Mouse (Mus musculus) embryonic facial prominence, embryonic 12.5 days (tissue): ENCODE measurements around the gene Cwc25. TPM values are rescaled to one million over a fixed set of nuclear protein-coding genes. Genes with fewer than 3 reads are reported as not detected.
A peak's percentile ranks its signal among the peaks of the same experiment; 100 is the strongest.
"Not testable (repeated sequence)": the region's sequence is repeated elsewhere in the genome, so short reads cannot be mapped to it uniquely, and the experiment has no call there.

Experiments
- ATAC-seq: fragments of 200-750 bp; cut with Nextera tagmentation; 2 replicates; pipeline ENCODE4 v1.8.0; 2017; ENCODE audit not compliant: insufficient number of reproducible peaks, insufficient read depth, low FRiP score, low TSS enrichment
- H3K27ac ChIP-seq: fragments of 300-500 bp; sonication (generic); 2 replicates; pipeline ENCODE4 v1.5.1; 2016; ENCODE audit warnings: mild to moderate bottlenecking
- H3K27me3 ChIP-seq: fragments of 300-500 bp; sonication (generic); 2 replicates; pipeline ENCODE4 v1.6.1; 2016; ENCODE audit warnings: mild to moderate bottlenecking, moderate library complexity
- H3K36me3 ChIP-seq: fragments of 300-500 bp; sonication (generic); 2 replicates; pipeline ENCODE4 v1.6.1; 2016; ENCODE audit warnings: mild to moderate bottlenecking
- H3K4me1 ChIP-seq: fragments of 300-500 bp; sonication (generic); 2 replicates; pipeline ENCODE4 v1.6.1; 2016
- H3K4me2 ChIP-seq: fragments of 300-500 bp; sonication (generic); replicated peaks from 2 replicates; pipeline ENCODE4 v1.6.1; 2016; ENCODE audit warnings: mild to moderate bottlenecking, moderate library complexity
- H3K4me3 ChIP-seq: fragments of 300-500 bp; sonication (generic); 2 replicates; pipeline ENCODE4 v1.5.1; 2016; ENCODE audit warnings: mild to moderate bottlenecking
- H3K9ac ChIP-seq: fragments of 300-500 bp; sonication (generic); 2 replicates; pipeline ENCODE4 v1.6.1; 2016; ENCODE audit warnings: mild to moderate bottlenecking, moderate library complexity
- H3K9me3 ChIP-seq: fragments of 300-500 bp; sonication (generic); 2 replicates; pipeline ENCODE4 v1.6.1; 2016; ENCODE audit warnings: mild to moderate bottlenecking, moderate library complexity
- WGBS: fragments of 180-500 bp; shearing (Covaris S2); methylation state at CpG from one replicate; pipeline ENCODE4 v1.1.7; 2016; 5-methylcytosine and 5-hydroxymethylcytosine counted together
- polyA plus RNA-seq: library from polyadenylated mRNA; unstranded; fragments of >200 nt; fragmentation: Nextera tagmentation; extraction: Ambion mirVana; gene quantifications from 2 replicates; pipeline ENCODE4 v1.2.1, GENCODE M21; 2016

Gene Cwc25
- polyA plus RNA-seq, 1 experiment from 2014 or later = 24.8 TPM

- 91% methylated on average over 3 of the region's 3 CpGs for WGBS
- no peaks in the 10 kb centered on the region for H3K36me3 ChIP-seq
- H3K4me3 ChIP-seq = no peak overlapping the region
- H3K9me3 ChIP-seq = no peaks in the 10 kb centered on the region
- no peak overlapping the region for H3K4me2 ChIP-seq
- no peak overlapping the region for H3K9ac ChIP-seq
- H3K4me1 ChIP-seq = peaks cover 26% of the 10 kb centered on the region
- ATAC-seq = no peak
- H3K27ac ChIP-seq = no peak overlapping the region
- H3K27me3 ChIP-seq = no peaks in the 10 kb centered on the region
These were observed 27.2 kb downstream of the Cwc25 start for GRCm38 (mm10) chr11:97739155-97739554.

- no peak overlapping the region for H3K27ac ChIP-seq
- no peak for ATAC-seq
- H3K4me3 ChIP-seq = no peak overlapping the region
- peaks cover 30% of the 10 kb centered on the region for H3K4me1 ChIP-seq
- no peak overlapping the region for H3K9ac ChIP-seq
- WGBS = 60% methylated on average over 6 of the region's 6 CpGs
- H3K4me2 ChIP-seq = no peak overlapping the region
- H3K27me3 ChIP-seq = no peaks in the 10 kb centered on the region
- no peaks in the 10 kb centered on the region for H3K36me3 ChIP-seq
- no peaks in the 10 kb centered on the region for H3K9me3 ChIP-seq
These were observed 27.7 kb downstream of the Cwc25 start for GRCm38 (mm10) chr11:97738703-97739102.

DNA sequence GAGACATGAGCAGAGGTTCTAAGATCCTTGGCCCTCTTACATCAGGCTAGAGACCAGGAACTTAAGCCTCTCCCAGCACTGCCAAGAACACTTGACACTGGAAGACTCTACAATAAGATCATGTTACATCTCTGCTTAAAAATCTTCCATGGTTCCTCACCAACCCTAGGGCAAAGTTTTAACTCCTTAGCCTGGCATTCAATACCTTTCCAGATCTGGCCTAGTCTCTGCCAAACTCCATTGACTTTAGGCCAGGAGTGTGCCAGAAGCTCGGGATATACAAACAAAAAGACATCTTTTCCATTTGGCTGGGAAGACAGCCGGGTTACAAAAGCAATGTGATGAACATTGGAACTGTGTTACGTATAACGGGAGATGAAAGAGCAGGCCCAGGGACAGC, 28.8 kb downstream of the Cwc25 start:
- no peak for ATAC-seq
- Histone ChIP-seq H3K9me3 (no peaks in the 10 kb centered on the region), H3K4me1 (peaks cover 32% of the 10 kb centered on the region), H3K27ac (0 out of 2 replicates have a peak overlapping the region, but pooled peaks have one; percentile 17), H3K9ac (no peak overlapping the region), H3K4me2 (no peak overlapping the region), H3K36me3 (no peaks in the 10 kb centered on the region), H3K27me3 (no peaks in the 10 kb centered on the region), H3K4me3 (no peak overlapping the region)
- 53% methylated on average over 4 of the region's 4 CpGs for WGBS

DNA sequence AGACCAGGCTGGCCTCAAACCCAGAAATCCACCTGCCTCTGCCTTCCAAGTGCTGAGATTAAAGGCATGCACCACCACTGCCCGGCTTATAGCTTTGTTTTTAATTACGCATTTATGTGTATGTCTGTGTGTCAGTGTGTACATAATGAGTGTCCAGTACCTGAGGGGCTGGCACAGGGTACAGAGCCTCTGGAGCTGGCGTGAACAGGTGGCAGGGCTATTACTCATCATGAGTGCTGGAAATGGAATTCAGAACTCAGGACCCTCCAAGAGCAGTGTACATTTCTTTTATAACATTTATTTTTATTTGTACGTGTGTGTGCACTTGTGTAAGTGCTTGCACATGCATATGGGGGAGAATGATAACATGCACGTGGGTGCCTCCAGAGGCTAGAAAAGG, 29.7 kb downstream of the Cwc25 start:
- Histone ChIP-seq H3K27ac (no peak overlapping the region), H3K9me3 (no peaks in the 10 kb centered on the region), H3K4me2 (no peak overlapping the region), H3K4me1 (peaks cover 25% of the 10 kb centered on the region), H3K36me3 (peaks cover 8% of the 10 kb centered on the region; the same call in 1 of the 2 replicates), H3K4me3 (no peak overlapping the region), H3K27me3 (no peaks in the 10 kb centered on the region), H3K9ac (no peak overlapping the region)
- no peak for ATAC-seq
- WGBS = 90% methylated on average over 5 of the region's 5 CpGs

GRCm38 (mm10) chr11:97734810-97735209, 31.5 kb downstream of the Cwc25 start:
- H3K27ac ChIP-seq, ATAC-seq, H3K9ac ChIP-seq, H3K9me3 ChIP-seq, H3K4me3 ChIP-seq, H3K27me3 ChIP-seq, H3K4me2 ChIP-seq: not testable (repeated sequence)
- H3K4me1 ChIP-seq = peaks cover 25% of the 10 kb centered on the region
- H3K36me3 ChIP-seq = peaks cover 16% of the 10 kb centered on the region
- WGBS = 87% methylated on average over 5 of the region's 5 CpGs

DNA sequence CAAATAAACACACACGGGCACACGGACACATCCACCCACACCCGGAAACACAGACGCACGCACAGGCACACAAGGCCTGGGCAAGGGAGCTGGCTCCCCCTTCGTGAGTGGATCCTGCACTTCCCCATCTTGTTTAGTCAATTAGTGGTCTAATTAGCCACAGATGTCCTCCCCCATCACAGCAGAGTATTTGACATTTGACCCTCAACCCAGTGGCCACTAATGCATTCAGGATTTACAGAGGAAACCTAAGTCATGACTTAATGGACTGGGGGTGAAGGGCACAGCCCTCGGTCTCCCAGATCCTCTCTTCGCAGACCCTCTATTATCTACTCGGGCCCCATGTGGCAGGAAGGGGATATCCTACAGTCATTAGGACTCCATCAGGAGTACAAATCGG, 32.7 kb downstream of the Cwc25 start:
- H3K4me2 ChIP-seq = peak overlapping the region; percentile 26; the same call in 1 of the 2 replicates
- H3K36me3 ChIP-seq = peaks cover 26% of the 10 kb centered on the region
- no peak for ATAC-seq
- WGBS = 11% methylated on average over 10 of the region's 10 CpGs
- H3K27ac ChIP-seq = peak overlapping the region; percentile 32; the same call in 1 of the 2 replicates
- no peaks in the 10 kb centered on the region for H3K27me3 ChIP-seq
- no peaks in the 10 kb centered on the region for H3K9me3 ChIP-seq
- H3K4me1 ChIP-seq = peaks cover 25% of the 10 kb centered on the region
- H3K9ac ChIP-seq = no peak overlapping the region
- H3K4me3 ChIP-seq = no peak overlapping the region

- Histone ChIP-seq H3K27ac (no peak overlapping the region), H3K4me2 (no peak overlapping the region), H3K9ac (no peak overlapping the region), H3K9me3 (no peaks in the 10 kb centered on the region), H3K27me3 (no peaks in the 10 kb centered on the region), H3K4me3 (no peak overlapping the region), H3K4me1 (peaks cover 10% of the 10 kb centered on the region), H3K36me3 (peaks cover 73% of the 10 kb centered on the region)
- ATAC-seq = no peak
- WGBS = 73% methylated on average over 7 of the region's 7 CpGs
These were observed 37.6 kb downstream of the Cwc25 start for GRCm38 (mm10) chr11:97728730-97729129.

- peaks cover 78% of the 10 kb centered on the region for H3K36me3 ChIP-seq
- H3K9me3 ChIP-seq = no peaks in the 10 kb centered on the region
- 0 out of 2 replicates have a peak overlapping the region, but pooled peaks have one; percentile 25 for H3K9ac ChIP-seq
- no peak overlapping the region for H3K27ac ChIP-seq
- H3K27me3 ChIP-seq = no peaks in the 10 kb centered on the region
- no peak overlapping the region for H3K4me3 ChIP-seq
- ATAC-seq = no peak
- H3K4me1 ChIP-seq = peaks cover 6% of the 10 kb centered on the region
- 63% methylated on average over 7 of the region's 7 CpGs for WGBS
- no peak overlapping the region for H3K4me2 ChIP-seq
These were observed 38.0 kb downstream of the Cwc25 start for GRCm38 (mm10) chr11:97728311-97728710.

- ATAC-seq = no peak
- Histone ChIP-seq H3K9me3 (peaks cover 6% of the 10 kb centered on the region; the same call in 1 of the 2 replicates), H3K4me3 (no peak overlapping the region), H3K4me2 (no peak overlapping the region), H3K36me3 (peaks cover 98% of the 10 kb centered on the region), H3K9ac (no peak overlapping the region), H3K4me1 (no peaks in the 10 kb centered on the region), H3K27ac (no peak overlapping the region), H3K27me3 (no peaks in the 10 kb centered on the region)
- WGBS = 83% methylated on average over 7 of the region's 7 CpGs
These were observed 42.6 kb downstream of the Cwc25 start for GRCm38 (mm10) chr11:97723709-97724108.

DNA sequence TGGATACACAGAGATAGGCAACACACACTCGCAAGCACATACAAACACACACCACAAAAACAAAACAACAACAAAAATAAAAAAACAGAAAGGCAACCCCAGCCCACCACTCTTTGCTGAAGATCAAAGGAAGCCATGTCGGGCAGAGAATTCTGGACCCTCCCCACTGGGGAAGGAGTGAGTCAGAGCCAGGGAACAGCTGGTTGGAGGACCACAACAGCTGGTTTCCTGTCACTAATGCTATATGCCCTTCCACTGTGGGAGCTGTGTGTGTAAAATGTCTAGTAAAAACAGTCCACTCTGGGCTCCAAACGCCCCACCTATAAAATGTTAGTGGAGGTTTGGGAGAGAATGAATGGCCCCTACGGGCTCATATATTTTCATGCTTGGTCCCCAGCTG, 45.0 kb downstream of the Cwc25 start:
- H3K27ac ChIP-seq = no peak overlapping the region
- no peak for ATAC-seq
- peaks cover 97% of the 10 kb centered on the region for H3K36me3 ChIP-seq
- no peak overlapping the region for H3K9ac ChIP-seq
- no peaks in the 10 kb centered on the region for H3K27me3 ChIP-seq
- no peak overlapping the region for H3K4me2 ChIP-seq
- WGBS = 92% methylated on average over 4 of the region's 4 CpGs
- peaks cover 6% of the 10 kb centered on the region; the same call in 1 of the 2 replicates for H3K9me3 ChIP-seq
- H3K4me1 ChIP-seq = no peaks in the 10 kb centered on the region
- no peak overlapping the region for H3K4me3 ChIP-seq

DNA sequence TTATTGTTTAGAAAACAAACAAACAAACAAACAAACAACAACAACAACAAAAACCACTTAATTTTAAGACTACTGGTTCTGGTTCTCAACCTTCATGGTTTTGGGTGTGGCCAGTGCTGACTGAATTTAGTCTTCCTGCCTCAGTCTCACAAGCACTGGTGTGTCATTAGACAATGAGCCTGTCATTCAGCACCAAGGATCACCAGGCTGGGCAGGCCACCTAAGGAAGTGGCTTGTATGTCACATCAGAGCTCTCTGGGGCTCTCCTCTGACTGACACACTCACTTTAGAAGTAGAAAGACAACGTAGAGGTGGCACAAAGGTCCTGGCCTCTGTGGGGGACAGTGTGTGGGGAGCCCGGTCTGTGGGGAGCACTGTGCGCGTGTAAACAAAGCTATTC, 47.3 kb downstream of the Cwc25 start:
- WGBS = 79% methylated on average over 4 of the region's 4 CpGs
- peaks cover 6% of the 10 kb centered on the region; the same call in 1 of the 2 replicates for H3K9me3 ChIP-seq
- H3K4me3 ChIP-seq = no peak overlapping the region
- no peaks in the 10 kb centered on the region for H3K27me3 ChIP-seq
- H3K4me2 ChIP-seq = no peak overlapping the region
- H3K9ac ChIP-seq = no peak overlapping the region
- peaks cover 94% of the 10 kb centered on the region for H3K36me3 ChIP-seq
- ATAC-seq = no peak
- no peaks in the 10 kb centered on the region for H3K4me1 ChIP-seq
- H3K27ac ChIP-seq = no peak overlapping the region

GRCm38 (mm10) chr11:97718281-97718860, 48.0 kb downstream of the Cwc25 start:
- H3K9me3 ChIP-seq = peaks cover 6% of the 10 kb centered on the region; the same call in 1 of the 2 replicates
- WGBS = 77% methylated on average over 15 of the region's 15 CpGs
- ATAC-seq = no peak
- H3K4me3 ChIP-seq = no peak overlapping the region
- H3K4me2 ChIP-seq = no peak overlapping the region
- peaks cover 94% of the 10 kb centered on the region for H3K36me3 ChIP-seq
- H3K4me1 ChIP-seq = no peaks in the 10 kb centered on the region
- H3K9ac ChIP-seq = no peak overlapping the region
- H3K27me3 ChIP-seq = no peaks in the 10 kb centered on the region
- H3K27ac ChIP-seq = no peak overlapping the region
